Mouse (Mus musculus) urinary bladder, postnatal 14 days (tissue): Measurements from ENCODE around the gene Patl2.
A peak's percentile ranks its signal among the peaks of the same experiment; 100 is the strongest.
"Not testable (repeated sequence)": the region's sequence is repeated elsewhere in the genome, so short reads cannot be mapped to it uniquely, and the experiment has no call there.

Experiments
- DNase-seq: peaks from one replicate; pipeline ENCODE4 v3.0.0; 2021; ENCODE audit warnings: low spot score

The Patl2 gene

DNA sequence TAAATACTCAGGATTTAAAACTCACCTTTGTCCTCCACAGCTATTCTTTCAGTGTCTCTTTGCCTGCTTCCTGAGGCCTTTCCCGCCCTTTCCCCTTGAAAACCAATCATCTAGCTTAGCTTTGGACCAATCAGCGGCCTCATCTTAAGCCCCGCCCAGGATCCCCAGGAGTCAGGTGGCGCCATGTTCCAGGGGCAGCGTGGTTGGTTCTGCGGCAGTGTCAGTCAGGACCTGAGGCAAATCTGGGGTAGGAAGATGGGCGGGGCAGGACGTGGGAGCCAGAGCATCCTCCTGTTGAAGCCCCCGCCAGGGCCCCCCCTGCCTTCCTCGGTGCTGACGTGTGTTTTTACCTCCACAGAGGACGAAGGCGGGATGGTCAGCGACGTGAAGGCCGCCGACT is at the start of gene Patl2, which contains the start of gene Terb2:
Gene Patl2, minus strand, starts transcription at position 84 of the 400 bp plus-strand sequence.
Gene Terb2, plus strand, starts transcription at position 167 of the 400 bp plus-strand sequence.
- no peak for DNase-seq

GRCm38 (mm10) chr2:122235425-122235824 is 49.4 kb upstream of the Patl2 start:
- no peak for DNase-seq

GRCm38 (mm10) chr2:122234611-122235288 is 48.8 kb upstream of the Patl2 start, which contains the start of gene Sord:
Sord (plus strand) TSS chr2:122234749.
- DNase-seq, result peak; percentile 74

GRCm38 (mm10) chr2:122233759-122234557 is 48.0 kb upstream of the Patl2 start:
- DNase-seq, result peak; percentile 54

GRCm38 (mm10) chr2:122233341-122233740 is 47.4 kb upstream of the Patl2 start:
- DNase-seq, result no peak

GRCm38 (mm10) chr2:122231616-122232015 is 45.6 kb upstream of the Patl2 start:
- no peak for DNase-seq

- DNase-seq, result peak; percentile 62
These were observed 44.4 kb upstream of the Patl2 start for GRCm38 (mm10) chr2:122230395-122230794.

DNA sequence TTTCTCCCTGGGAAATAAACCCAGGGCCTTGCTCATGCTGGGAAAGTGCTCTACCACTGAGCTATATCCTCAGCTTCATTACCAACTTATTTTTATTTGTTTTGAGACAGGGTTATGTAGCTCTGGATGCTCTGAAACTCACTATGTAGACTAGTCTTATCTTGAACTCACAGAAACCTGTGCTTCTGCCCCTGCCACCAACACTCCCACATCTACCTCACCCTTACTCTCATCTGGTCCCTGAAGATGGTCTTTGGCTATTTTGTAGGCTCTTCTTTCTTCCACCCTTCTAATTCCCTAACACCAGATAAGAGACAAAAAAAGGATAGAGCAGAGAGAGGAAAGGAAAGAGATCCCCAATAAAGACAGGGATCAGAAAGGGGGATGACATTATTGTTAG is 37.7 kb upstream of the Patl2 start:
- DNase-seq, result no peak

- no peak for DNase-seq
These were observed 36.3 kb upstream of the Patl2 start for GRCm38 (mm10) chr2:122222272-122222671.

DNA sequence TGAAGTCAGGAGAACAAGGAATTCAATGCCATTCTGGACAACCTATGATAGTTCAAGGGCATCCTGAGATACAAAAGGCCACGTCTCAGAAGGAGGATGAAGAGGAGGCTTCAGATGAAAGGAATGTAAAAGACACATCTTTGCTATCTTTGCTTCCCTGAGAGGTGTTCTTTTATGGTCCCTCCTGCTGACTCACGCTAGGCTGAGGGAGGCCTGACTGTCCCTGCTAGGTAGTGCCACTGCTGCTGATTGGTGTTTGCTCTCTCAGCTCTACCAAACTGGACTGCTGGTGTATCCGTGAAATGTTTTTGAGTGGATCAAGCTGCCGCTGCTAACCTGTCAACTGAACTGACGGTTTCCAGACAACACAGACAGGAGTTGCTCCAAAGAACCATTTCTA is 35.8 kb upstream of the Patl2 start:
- DNase-seq, result no peak

DNA sequence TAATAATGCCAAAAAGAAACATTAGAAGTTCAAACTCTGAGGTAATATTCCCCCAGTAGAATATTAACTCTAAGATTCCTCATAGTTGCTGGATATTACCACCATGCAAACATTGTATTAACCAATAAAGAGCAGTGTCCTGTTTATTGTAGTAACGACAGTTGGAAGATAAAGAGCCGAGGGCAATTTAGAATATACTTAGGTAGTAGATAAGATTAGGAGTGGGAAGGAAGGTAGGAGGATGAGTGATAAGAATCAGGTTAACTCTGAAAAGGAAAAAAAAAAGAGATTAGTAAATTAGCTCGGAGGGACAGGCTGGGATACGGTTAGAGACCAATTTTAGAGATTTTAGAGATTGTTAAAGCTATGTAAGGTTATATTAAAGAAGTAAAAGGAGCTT is 35.4 kb upstream of the Patl2 start:
- no peak for DNase-seq

DNA sequence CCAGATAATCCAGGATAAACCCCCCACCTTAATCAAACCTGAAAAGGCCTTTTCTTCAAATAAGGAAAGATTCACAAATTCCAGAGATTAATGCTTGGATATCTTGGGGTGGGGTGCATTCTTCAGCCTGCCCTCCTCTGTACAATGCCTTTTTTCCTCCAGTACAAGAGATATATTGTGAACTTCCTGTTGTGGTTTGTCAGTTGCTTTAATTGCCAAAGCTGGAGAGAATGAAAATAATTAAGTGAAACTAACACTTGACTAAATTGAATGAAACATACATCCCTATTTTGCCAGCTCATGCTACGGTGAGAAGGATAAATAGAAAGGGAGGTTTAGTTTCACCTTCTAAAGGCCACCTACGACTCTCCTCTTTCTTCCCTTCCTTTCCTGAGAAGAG is 32.2 kb upstream of the Patl2 start:
- DNase-seq, result no peak

DNA sequence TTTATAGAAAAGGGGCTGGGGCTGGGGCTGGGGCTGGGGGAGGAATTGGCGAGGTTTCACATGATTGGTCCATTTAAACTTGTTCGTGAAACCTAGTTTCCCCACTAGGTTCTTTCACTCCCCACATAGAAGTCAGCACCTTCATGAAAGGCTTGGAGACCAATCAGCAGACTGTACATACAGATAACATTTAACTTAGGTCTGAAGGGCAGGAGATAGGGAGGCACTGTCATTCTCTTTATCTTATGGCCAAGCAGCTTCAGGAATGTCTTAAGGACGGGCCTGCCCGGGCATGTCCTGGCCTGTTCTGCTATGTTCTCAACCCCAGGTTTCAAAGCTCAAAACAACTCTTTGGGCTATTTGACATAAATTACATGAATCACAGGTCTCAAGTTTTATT is 31.1 kb upstream of the Patl2 start:
- not testable (repeated sequence) for DNase-seq

GRCm38 (mm10) chr2:122210534-122211228 is 24.7 kb upstream of the Patl2 start:
- no peak for DNase-seq

GRCm38 (mm10) chr2:122206440-122207107 is 20.6 kb upstream of the Patl2 start:
- DNase-seq, result no peak

GRCm38 (mm10) chr2:122201501-122201900 is 15.5 kb upstream of the Patl2 start:
- DNase-seq, result no peak

DNA sequence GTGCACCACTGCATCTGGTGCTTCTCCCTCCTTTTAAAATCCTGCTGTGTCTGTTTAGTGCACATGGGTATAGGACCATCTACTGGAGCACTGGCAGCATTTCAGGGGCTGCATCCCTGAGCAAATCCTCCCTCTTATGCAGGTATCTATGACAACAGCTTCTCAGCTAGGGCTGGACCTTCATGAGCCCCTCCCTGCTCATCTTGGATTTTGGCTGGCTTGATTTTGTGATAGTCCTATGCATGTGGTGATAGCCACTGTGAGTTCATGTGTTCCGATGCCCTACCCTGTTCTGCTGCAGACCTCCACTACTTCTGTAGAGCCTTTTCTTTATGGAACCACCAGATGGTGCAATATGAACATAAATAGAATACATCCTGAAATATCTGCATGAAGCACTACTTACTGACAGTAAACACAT is 8.5 kb upstream of the Patl2 start:
- no peak for DNase-seq

GRCm38 (mm10) chr2:122191849-122192248 is 5.9 kb upstream of the Patl2 start:
- no peak for DNase-seq

DNA sequence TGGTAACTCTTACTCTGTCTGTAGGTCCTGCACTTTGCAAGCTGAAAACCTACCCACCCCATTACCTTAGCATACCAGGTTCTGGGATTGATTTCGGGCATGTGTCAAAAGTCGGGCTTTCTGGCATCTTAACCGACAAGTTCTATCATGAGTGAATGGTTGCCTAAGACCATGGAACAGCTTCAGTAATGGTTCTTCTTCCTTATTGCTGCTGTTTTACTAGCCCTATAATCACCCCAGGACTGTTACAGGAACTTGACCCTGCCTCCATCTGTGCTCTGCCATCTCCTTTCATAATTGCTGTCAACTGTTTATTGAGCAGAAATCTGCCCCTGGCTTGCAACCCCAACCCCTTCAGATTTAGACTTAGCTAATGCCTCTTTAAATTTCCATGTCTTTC is 762 bp upstream of the Patl2 start:
- DNase-seq, result no peak

DNA sequence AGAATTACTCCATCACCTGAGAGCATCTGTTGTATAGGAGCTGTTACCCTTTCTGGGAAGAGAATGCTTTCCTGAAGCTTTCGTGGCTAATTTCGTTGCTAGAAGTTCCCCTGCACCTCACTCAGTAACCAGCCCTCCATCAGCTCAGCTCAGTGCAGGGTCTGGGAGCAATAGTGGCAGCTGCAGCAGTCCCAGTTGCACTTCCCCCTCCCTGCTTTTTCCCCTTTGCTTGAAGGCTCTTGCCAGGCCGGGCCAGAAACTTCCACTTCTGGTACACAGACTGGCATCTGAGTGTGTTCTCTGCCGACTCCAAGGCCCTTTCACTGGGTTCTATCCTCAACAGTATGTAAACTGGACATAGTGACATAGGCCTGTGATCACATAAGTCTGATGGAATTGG is 903 bp downstream of the Patl2 start:
- no peak for DNase-seq

DNA sequence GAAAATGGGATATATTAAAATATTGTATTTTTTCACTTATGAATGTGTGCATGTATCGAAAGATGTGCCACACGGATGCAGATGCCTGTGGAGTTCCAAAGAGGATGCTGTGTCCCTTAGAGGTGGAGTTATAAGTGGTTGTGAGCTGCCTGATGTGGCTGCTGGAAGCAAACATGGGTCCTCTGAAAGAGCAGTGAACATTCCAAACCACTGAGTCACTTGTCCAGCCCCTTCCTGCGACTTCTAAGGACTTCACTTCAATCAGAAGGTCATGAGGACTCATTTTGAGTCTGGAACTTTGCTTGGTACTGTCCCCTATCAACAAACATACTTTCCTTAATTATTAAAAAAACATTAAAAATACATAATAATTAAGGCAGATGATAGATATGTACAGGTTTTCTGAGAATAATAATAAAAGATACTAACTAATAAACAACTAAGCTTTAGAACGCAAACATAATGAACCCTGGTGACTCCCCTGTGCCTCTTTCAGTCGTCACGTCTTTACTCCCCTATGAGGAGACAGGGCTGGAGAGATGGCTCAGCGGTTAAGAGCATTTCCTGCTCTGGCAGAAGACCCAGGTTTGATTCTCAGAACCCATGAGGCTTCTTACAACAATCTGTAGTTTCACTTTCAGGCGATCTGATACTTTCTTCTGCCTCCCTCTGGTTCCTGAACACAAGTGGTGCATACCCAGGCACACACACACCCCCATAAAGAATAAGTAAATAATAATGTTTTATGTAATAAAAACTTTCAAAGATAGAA is 5.8 kb downstream of the Patl2 start:
- DNase-seq, result no peak
